Mouse (Mus musculus): ENCODE measurements around the gene Pllp.

Gene Pllp

DNA sequence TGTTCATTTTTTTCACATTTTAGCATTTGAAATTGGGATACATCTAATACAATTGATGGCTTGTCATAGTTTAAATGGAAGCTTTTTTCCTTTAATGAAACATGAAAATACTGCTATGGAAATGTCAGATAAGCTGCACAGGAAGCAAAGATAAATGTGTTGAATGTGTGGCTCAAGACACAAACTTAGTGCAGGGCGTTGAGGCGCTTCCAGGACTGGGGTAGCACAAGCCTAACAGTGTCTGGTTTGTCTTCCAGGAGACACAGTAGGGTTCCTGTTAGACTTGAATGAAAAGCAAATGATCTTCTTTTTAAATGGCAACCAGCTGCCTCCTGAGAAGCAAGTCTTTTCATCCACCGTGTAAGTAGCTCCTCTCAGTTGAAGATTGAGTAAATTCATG is 46.6 kb downstream of the Pllp start:
- no peak for DNase-seq (ENCODE audit: low read depth, low spot score)

DNA sequence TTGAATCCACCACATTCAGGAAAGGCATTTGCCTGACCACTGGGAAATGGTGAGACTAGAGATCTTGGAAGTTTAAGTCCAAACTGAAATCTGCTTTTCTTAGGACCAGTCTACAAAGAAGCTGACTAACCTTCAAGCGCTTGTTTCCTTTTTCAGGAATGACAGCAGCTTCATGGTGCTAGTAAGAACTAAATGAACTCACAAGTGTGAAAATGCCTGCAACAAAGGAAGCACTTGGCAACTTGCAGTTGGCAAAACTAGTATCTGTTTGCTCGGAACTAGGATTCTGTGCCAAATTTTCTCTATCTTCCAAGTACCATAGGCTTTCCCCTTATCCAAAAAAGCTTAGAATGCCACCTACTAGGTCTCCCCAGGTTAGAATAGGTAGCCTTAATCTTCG is 49.9 kb downstream of the Pllp start:
- no peak for DNase-seq (ENCODE audit: low read depth, low spot score)

DNA sequence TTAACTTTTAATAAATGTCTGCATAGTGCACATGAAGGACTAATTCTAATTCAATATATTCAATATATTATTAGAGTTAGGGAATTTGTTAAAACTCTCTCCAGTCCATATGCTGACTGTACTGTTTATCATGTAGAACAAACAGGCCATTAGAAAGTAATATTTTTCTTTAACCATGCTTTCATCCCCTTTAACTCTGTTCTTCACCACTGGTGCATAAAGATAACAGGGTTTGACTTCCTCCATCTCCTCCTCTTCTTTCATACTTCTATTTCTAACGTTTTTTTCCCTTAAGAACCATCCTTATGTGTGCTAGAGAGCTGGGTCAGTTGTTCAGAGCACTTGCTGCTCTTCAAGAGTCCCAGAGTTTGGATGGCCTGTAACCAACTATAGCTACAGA is 50.9 kb downstream of the Pllp start:
- no peak for DNase-seq (ENCODE audit: low read depth, low spot score)

- DNase-seq (ENCODE audit: low read depth, low spot score): no peak
These were observed 54.1 kb downstream of the Pllp start for GRCm38 (mm10) chr8:94641938-94642337.

DNA sequence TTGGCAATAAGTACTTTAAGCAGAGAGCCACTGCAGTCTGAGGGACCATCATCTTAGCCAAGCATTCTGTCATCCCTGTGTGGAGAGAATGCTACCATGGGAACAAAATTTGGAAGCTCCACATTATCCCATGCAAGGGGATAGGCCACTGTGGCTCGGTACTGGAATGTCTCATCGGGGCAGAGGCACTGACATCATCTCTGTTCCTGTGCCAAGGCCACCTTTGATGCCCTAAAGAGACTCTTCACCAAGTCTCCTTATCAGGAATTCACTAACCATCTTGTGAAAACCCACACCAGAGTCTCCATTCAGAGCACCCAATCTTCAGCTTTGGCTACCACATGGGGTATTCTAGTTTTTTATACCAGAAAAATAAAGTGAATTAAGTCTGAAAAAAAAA is 54.9 kb downstream of the Pllp start:
- DNase-seq (ENCODE audit: low read depth, low spot score): no peak

GRCm38 (mm10) chr8:94634211-94634610 is 61.9 kb downstream of the Pllp start:
- DNase-seq (ENCODE audit: low read depth, low spot score): no peak

- no peak for DNase-seq (ENCODE audit: low read depth, low spot score)
These were observed 62.4 kb downstream of the Pllp start for GRCm38 (mm10) chr8:94633564-94634194.

Data from retina, postnatal 7 days (tissue).